Mouse (Mus musculus) midbrain, embryonic 10.5 days (tissue): Measurements from ENCODE around the gene Csad. TPM values are rescaled to one million over a fixed set of nuclear protein-coding genes. Genes with fewer than 3 reads are reported as not detected.

Experiments used
- DNase-seq: peaks from one replicate; pipeline ENCODE4 v3.0.0-alpha.2; 2017; ENCODE audit warnings: low spot score
- H3K27ac ChIP-seq: fragments of 300-500 bp; sonication (generic); replicated peaks from 2 replicates; pipeline ENCODE4 v1.5.1; 2016; ENCODE audit warnings: mild to moderate bottlenecking
- H3K27me3 ChIP-seq: fragments of 300-500 bp; sonication (generic); 2 replicates; pipeline ENCODE4 v1.6.1; 2016; ENCODE audit warnings: low read depth, mild to moderate bottlenecking; ENCODE audit not compliant: poor library complexity, severe bottlenecking
- H3K36me3 ChIP-seq: fragments of 300-500 bp; sonication (generic); 2 replicates; pipeline ENCODE4 v1.6.1; 2016; ENCODE audit warnings: mild to moderate bottlenecking, moderate library complexity
- H3K4me1 ChIP-seq: fragments of 300-500 bp; sonication (generic); 2 replicates; pipeline ENCODE4 v1.6.1; 2016
- H3K4me3 ChIP-seq: fragments of 300-500 bp; sonication (generic); 2 replicates; pipeline ENCODE4 v1.5.1; 2016; ENCODE audit warnings: mild to moderate bottlenecking, moderate library complexity
- H3K9me3 ChIP-seq: fragments of 300-500 bp; sonication (generic); replicated peaks from 2 replicates; pipeline ENCODE4 v1.6.1; 2016; ENCODE audit warnings: mild to moderate bottlenecking
- WGBS: fragments of 180-500 bp; shearing (Covaris S2); methylation state at CpG from one replicate; pipeline ENCODE4 v1.1.7; 2016; 5-methylcytosine and 5-hydroxymethylcytosine counted together
- polyA plus RNA-seq: library from polyadenylated mRNA; unstranded; fragments of >200 nt; fragmentation: Nextera tagmentation; extraction: Ambion mirVana; gene quantifications from 2 replicates; pipeline ENCODE4 v1.2.1, GENCODE M21; 2016

Gene Csad
- polyA plus RNA-seq, 1 experiment from 2014 or later = 32.8 TPM

- whole genome bisulfite sequencing = 83% methylated on average over 3 of the region's 3 CpGs
- Histone ChIP-seq H3K27me3 (no peaks in the 10 kb centered on the region), H3K27ac (no peak overlapping the region), H3K9me3 (no peaks in the 10 kb centered on the region), H3K4me3 (no peak overlapping the region), H3K4me1 (peaks cover 27% of the 10 kb centered on the region), H3K36me3 (peaks cover 77% of the 10 kb centered on the region)
- no peak for DNase-seq
These were observed 2.8 kb upstream of the Csad start for GRCm38 (mm10) chr15:102207351-102207750.

- H3K27me3 ChIP-seq = no peaks in the 10 kb centered on the region
- WGBS = 88% methylated on average over 8 of the region's 8 CpGs
- no peak overlapping the region for H3K27ac ChIP-seq
- DNase-seq = no peak
- no peaks in the 10 kb centered on the region for H3K9me3 ChIP-seq
- peaks cover 29% of the 10 kb centered on the region for H3K4me1 ChIP-seq
- peaks cover 61% of the 10 kb centered on the region for H3K36me3 ChIP-seq
- H3K4me3 ChIP-seq = peak overlapping the region; percentile 84; the same call in 1 of the 2 replicates
These were observed 1.3 kb upstream of the Csad start for GRCm38 (mm10) chr15:102205779-102206178.

GRCm38 (mm10) chr15:102203835-102204381 lies 616 bp downstream of the Csad start:
- Histone ChIP-seq H3K36me3 (peaks cover 43% of the 10 kb centered on the region), H3K27ac (peak overlapping the region; percentile 98), H3K4me1 (peaks cover 33% of the 10 kb centered on the region), H3K4me3 (peak overlapping the region; percentile 84), H3K27me3 (no peaks in the 10 kb centered on the region), H3K9me3 (no peaks in the 10 kb centered on the region)
- peak; percentile 70 for DNase-seq
- WGBS = under 1% methylated on average over 34 of the region's 72 CpGs

GRCm38 (mm10) chr15:102202971-102203834 lies 1.3 kb downstream of the Csad start, which contains the start of gene Zfp740:
Gene Zfp740, plus strand, starts transcription at chr15:102203249.
- under 1% methylated on average over 54 of the region's 68 CpGs for WGBS
- H3K4me1 ChIP-seq = peaks cover 33% of the 10 kb centered on the region
- H3K36me3 ChIP-seq = peaks cover 36% of the 10 kb centered on the region
- H3K27me3 ChIP-seq = no peaks in the 10 kb centered on the region
- peak within 1 kb of the TSS; percentile 98 for H3K27ac ChIP-seq
- no peaks in the 10 kb centered on the region for H3K9me3 ChIP-seq
- DNase-seq = peak; percentile 98
- H3K4me3 ChIP-seq = peak within 1 kb of the TSS; percentile 84

GRCm38 (mm10) chr15:102198841-102199240 lies 5.7 kb downstream of the Csad start:
- 87% methylated on average over 4 of the region's 4 CpGs for WGBS
- Histone ChIP-seq H3K27ac (no peak overlapping the region), H3K27me3 (no peaks in the 10 kb centered on the region), H3K4me3 (no peak overlapping the region), H3K4me1 (peaks cover 12% of the 10 kb centered on the region), H3K9me3 (no peaks in the 10 kb centered on the region), H3K36me3 (no peaks in the 10 kb centered on the region)
- DNase-seq = no peak

GRCm38 (mm10) chr15:102195373-102195772 lies 9.2 kb downstream of the Csad start:
- H3K36me3 ChIP-seq = no peaks in the 10 kb centered on the region
- H3K27me3 ChIP-seq = no peaks in the 10 kb centered on the region
- WGBS = 87% methylated on average over 4 of the region's 4 CpGs
- H3K27ac ChIP-seq = no peak overlapping the region
- H3K4me3 ChIP-seq = no peak overlapping the region
- H3K9me3 ChIP-seq = no peaks in the 10 kb centered on the region
- DNase-seq = no peak
- H3K4me1 ChIP-seq = peaks cover 22% of the 10 kb centered on the region

- no peaks in the 10 kb centered on the region for H3K36me3 ChIP-seq
- no peak overlapping the region for H3K27ac ChIP-seq
- H3K4me1 ChIP-seq = peaks cover 22% of the 10 kb centered on the region
- DNase-seq = no peak
- H3K27me3 ChIP-seq = no peaks in the 10 kb centered on the region
- H3K4me3 ChIP-seq = no peak overlapping the region
- no peaks in the 10 kb centered on the region for H3K9me3 ChIP-seq
- 91% methylated on average over 4 of the region's 4 CpGs for WGBS
These were observed 10.1 kb downstream of the Csad start for GRCm38 (mm10) chr15:102194439-102194838.

GRCm38 (mm10) chr15:102193652-102194051 lies 10.9 kb downstream of the Csad start:
- no peaks in the 10 kb centered on the region for H3K36me3 ChIP-seq
- DNase-seq = no peak
- H3K9me3 ChIP-seq = no peaks in the 10 kb centered on the region
- H3K27ac ChIP-seq = no peak overlapping the region
- no peak overlapping the region for H3K4me3 ChIP-seq
- WGBS = 89% methylated on average over 4 of the region's 4 CpGs
- no peaks in the 10 kb centered on the region for H3K27me3 ChIP-seq
- peaks cover 23% of the 10 kb centered on the region for H3K4me1 ChIP-seq

GRCm38 (mm10) chr15:102192820-102193386 lies 11.6 kb downstream of the Csad start:
- WGBS = 58% methylated on average over 5 of the region's 5 CpGs
- Histone ChIP-seq H3K4me1 (peaks cover 29% of the 10 kb centered on the region), H3K9me3 (no peaks in the 10 kb centered on the region), H3K27ac (0 out of 2 replicates have a peak overlapping the region, but pooled peaks have one; percentile 46), H3K27me3 (no peaks in the 10 kb centered on the region), H3K36me3 (no peaks in the 10 kb centered on the region), H3K4me3 (no peak overlapping the region)
- no peak for DNase-seq

- Histone ChIP-seq H3K27me3 (no peaks in the 10 kb centered on the region), H3K36me3 (0 out of 2 replicates have a peak, but pooled peaks cover 3% of the 10 kb centered on the region), H3K4me3 (no peak overlapping the region), H3K9me3 (no peaks in the 10 kb centered on the region), H3K27ac (0 out of 2 replicates have a peak overlapping the region, but pooled peaks have one; percentile 46), H3K4me1 (peaks cover 32% of the 10 kb centered on the region)
- 81% methylated on average over 7 of the region's 7 CpGs for WGBS
- no peak for DNase-seq
These were observed 12.2 kb downstream of the Csad start for GRCm38 (mm10) chr15:102192271-102192812.

GRCm38 (mm10) chr15:102191699-102192098 lies 12.8 kb downstream of the Csad start:
- H3K27ac ChIP-seq = no peak overlapping the region
- no peak for DNase-seq
- H3K4me3 ChIP-seq = no peak overlapping the region
- H3K4me1 ChIP-seq = peaks cover 32% of the 10 kb centered on the region
- H3K9me3 ChIP-seq = no peaks in the 10 kb centered on the region
- 74% methylated on average over 7 of the region's 7 CpGs for WGBS
- peaks cover 6% of the 10 kb centered on the region; the same call in 1 of the 2 replicates for H3K36me3 ChIP-seq
- no peaks in the 10 kb centered on the region for H3K27me3 ChIP-seq

GRCm38 (mm10) chr15:102188883-102189282 lies 15.6 kb downstream of the Csad start:
- H3K36me3 ChIP-seq = peaks cover 24% of the 10 kb centered on the region; the same call in 1 of the 2 replicates
- H3K9me3 ChIP-seq = no peaks in the 10 kb centered on the region
- no peaks in the 10 kb centered on the region for H3K27me3 ChIP-seq
- no peak for DNase-seq
- H3K4me3 ChIP-seq = no peak overlapping the region
- peaks cover 32% of the 10 kb centered on the region for H3K4me1 ChIP-seq
- 68% methylated on average over 6 of the region's 6 CpGs for WGBS
- no peak overlapping the region for H3K27ac ChIP-seq
